Mouse (Mus musculus) midbrain, embryonic 11.5 days (tissue): ENCODE data around the gene Acsm5. TPM values are rescaled to one million over a fixed set of nuclear protein-coding genes. Genes with fewer than 3 reads are reported as not detected.
A peak's percentile ranks its signal among the peaks of the same experiment; 100 is the strongest.

Experiments used
- ATAC-seq: fragments of 200-750 bp; cut with Nextera tagmentation; 2 replicates; pipeline ENCODE4 v1.8.0; 2017; ENCODE audit warnings: moderate TSS enrichment, moderate library complexity; ENCODE audit not compliant: low FRiP score
- DNase-seq: peaks from one replicate; pipeline ENCODE4 v3.0.0; 2015; ENCODE audit warnings: low spot score; ENCODE audit errors: missing footprints
- H3K27ac ChIP-seq: fragments of 300-500 bp; sonication (generic); 2 replicates; pipeline ENCODE4 v1.5.1; 2014; ENCODE audit warnings: low read depth, low read length
- H3K27me3 ChIP-seq: fragments of 300-500 bp; sonication (generic); 2 replicates; pipeline ENCODE4 v1.6.1; 2014; ENCODE audit warnings: mild to moderate bottlenecking, low read length, moderate library complexity, mixed read lengths; ENCODE audit not compliant: control insufficient read depth, insufficient read depth
- H3K36me3 ChIP-seq: fragments of 300-500 bp; sonication (generic); 2 replicates; pipeline ENCODE4 v1.6.1; 2014; ENCODE audit warnings: mild to moderate bottlenecking, low read length, moderate library complexity, mixed read lengths; ENCODE audit not compliant: control insufficient read depth, insufficient read depth
- H3K4me1 ChIP-seq: fragments of 300-500 bp; sonication (generic); 2 replicates; pipeline ENCODE4 v1.6.1; 2014; ENCODE audit warnings: low read length; ENCODE audit not compliant: control insufficient read depth, insufficient read depth
- H3K4me2 ChIP-seq: fragments of 300-500 bp; sonication (generic); 2 replicates; pipeline ENCODE4 v1.6.1; 2014; ENCODE audit warnings: mild to moderate bottlenecking, moderate library complexity
- H3K4me3 ChIP-seq: fragments of 300-500 bp; sonication (generic); 2 replicates; pipeline ENCODE4 v1.5.1; 2014; ENCODE audit warnings: low read depth, low read length
- H3K9ac ChIP-seq: fragments of 300-500 bp; sonication (generic); 2 replicates; pipeline ENCODE4 v1.6.1; 2014; ENCODE audit warnings: low read length
- H3K9me3 ChIP-seq: fragments of 300-500 bp; sonication (generic); 2 replicates; pipeline ENCODE4 v1.6.1; 2016; ENCODE audit warnings: low read length; ENCODE audit not compliant: control insufficient read depth
- WGBS: fragments of 180-500 bp; shearing (Covaris S2); extraction: QIAGEN DNeasy Blood & Tissue Kit; methylation state at CpG from one replicate; pipeline ENCODE4 v1.1.7; 2014; 5-methylcytosine and 5-hydroxymethylcytosine counted together
- polyA plus RNA-seq: library from polyadenylated mRNA; unstranded; fragments of >200 nt; fragmentation: Nextera tagmentation; extraction: Ambion mirVana; gene quantifications from 2 replicates; pipeline ENCODE4 v1.2.1, GENCODE M21; 2014

The Acsm5 gene
- polyA plus RNA-seq, 1 experiment from 2014 or later = not detected

- 66% methylated on average over 10 of the region's 10 CpGs for WGBS
- no peaks in the 10 kb centered on the region for H3K9me3 ChIP-seq
- DNase-seq (peak; percentile 95), ATAC-seq (peak; percentile 58; the same call in 1 of the 2 replicates)
- no peaks in the 10 kb centered on the region for H3K4me1 ChIP-seq
- H3K27me3 ChIP-seq = no peaks in the 10 kb centered on the region
- H3K36me3 ChIP-seq = no peaks in the 10 kb centered on the region
- H3K4me3 ChIP-seq = no peak overlapping the region
- H3K27ac ChIP-seq = no peak overlapping the region
- H3K9ac ChIP-seq = no peak overlapping the region
- H3K4me2 ChIP-seq = no peak overlapping the region
These were observed 3.6 kb upstream of the Acsm5 start for GRCm38 (mm10) chr7:119515492-119516271.

GRCm38 (mm10) chr7:119516272-119516558 is 3.0 kb upstream of the Acsm5 start:
- ATAC-seq (no peak), DNase-seq (no peak)
- Histone ChIP-seq H3K27me3 (no peaks in the 10 kb centered on the region), H3K9ac (no peak overlapping the region), H3K4me3 (no peak overlapping the region), H3K4me1 (no peaks in the 10 kb centered on the region), H3K9me3 (no peaks in the 10 kb centered on the region), H3K4me2 (no peak overlapping the region), H3K27ac (no peak overlapping the region), H3K36me3 (no peaks in the 10 kb centered on the region)
- WGBS = 85% methylated on average over 7 of the region's 7 CpGs

GRCm38 (mm10) chr7:119519654-119520053 is 391 bp downstream of the Acsm5 start:
- no peak overlapping the region for H3K27ac ChIP-seq
- H3K27me3 ChIP-seq = no peaks in the 10 kb centered on the region
- H3K9me3 ChIP-seq = no peaks in the 10 kb centered on the region
- no peak overlapping the region for H3K4me3 ChIP-seq
- no peak overlapping the region for H3K4me2 ChIP-seq
- H3K4me1 ChIP-seq = no peaks in the 10 kb centered on the region
- WGBS = 49% methylated on average over 5 of the region's 5 CpGs
- DNase-seq (peak; percentile 95), ATAC-seq (peak; percentile 46; the same call in 1 of the 2 replicates)
- H3K36me3 ChIP-seq = no peaks in the 10 kb centered on the region
- no peak overlapping the region for H3K9ac ChIP-seq

- WGBS = 76% methylated on average over 3 of the region's 3 CpGs
- Histone ChIP-seq H3K27me3 (no peaks in the 10 kb centered on the region), H3K36me3 (no peaks in the 10 kb centered on the region), H3K9ac (no peak overlapping the region), H3K4me2 (no peak overlapping the region), H3K4me3 (no peak overlapping the region), H3K4me1 (no peaks in the 10 kb centered on the region), H3K27ac (no peak overlapping the region), H3K9me3 (no peaks in the 10 kb centered on the region)
- DNase-seq = no peak
- no peak for ATAC-seq
These were observed 2.6 kb downstream of the Acsm5 start for GRCm38 (mm10) chr7:119521816-119522215.

GRCm38 (mm10) chr7:119522385-119522784 is 3.1 kb downstream of the Acsm5 start:
- DNase-seq (no peak), ATAC-seq (no peak)
- H3K9me3 ChIP-seq = no peaks in the 10 kb centered on the region
- H3K36me3 ChIP-seq = no peaks in the 10 kb centered on the region
- H3K9ac ChIP-seq = no peak overlapping the region
- H3K4me1 ChIP-seq = no peaks in the 10 kb centered on the region
- H3K4me2 ChIP-seq = no peak overlapping the region
- H3K27me3 ChIP-seq = no peaks in the 10 kb centered on the region
- 89% methylated on average over 1 of the region's 1 CpGs for WGBS
- no peak overlapping the region for H3K4me3 ChIP-seq
- H3K27ac ChIP-seq = no peak overlapping the region

- Histone ChIP-seq H3K27me3 (no peaks in the 10 kb centered on the region), H3K4me1 (no peaks in the 10 kb centered on the region), H3K27ac (no peak within 1 kb of the TSS), H3K4me2 (no peak within 1 kb of the TSS), H3K36me3 (no peaks in the 10 kb centered on the region), H3K9ac (no peak within 1 kb of the TSS), H3K4me3 (no peak within 1 kb of the TSS), H3K9me3 (no peaks in the 10 kb centered on the region)
- DNase-seq (no peak), ATAC-seq (no peak)
- WGBS = 76% methylated on average over 4 of the region's 4 CpGs
These were observed 4.1 kb downstream of the Acsm5 start, which contains the start of gene Pdilt for GRCm38 (mm10) chr7:119523389-119523788. TSS of gene Pdilt (minus strand) at chr7:119523489.

GRCm38 (mm10) chr7:119525881-119526281 is 6.6 kb downstream of the Acsm5 start:
- no peaks in the 10 kb centered on the region for H3K27me3 ChIP-seq
- no peak for DNase-seq
- H3K9me3 ChIP-seq = no peaks in the 10 kb centered on the region
- no peak overlapping the region for H3K9ac ChIP-seq
- no peak overlapping the region for H3K27ac ChIP-seq
- no peaks in the 10 kb centered on the region for H3K36me3 ChIP-seq
- H3K4me3 ChIP-seq = no peak overlapping the region
- no peak overlapping the region for H3K4me2 ChIP-seq
- H3K4me1 ChIP-seq = no peaks in the 10 kb centered on the region
- WGBS = 56% methylated on average over 2 of the region's 2 CpGs
- no peak for ATAC-seq

GRCm38 (mm10) chr7:119526486-119526885 is 7.2 kb downstream of the Acsm5 start:
- WGBS = 72% methylated on average over 13 of the region's 13 CpGs

GRCm38 (mm10) chr7:119527135-119527534 is 7.9 kb downstream of the Acsm5 start:
- Histone ChIP-seq H3K36me3 (no peaks in the 10 kb centered on the region), H3K9me3 (no peaks in the 10 kb centered on the region), H3K27me3 (no peaks in the 10 kb centered on the region), H3K4me2 (no peak overlapping the region), H3K4me3 (no peak overlapping the region), H3K9ac (no peak overlapping the region), H3K4me1 (no peaks in the 10 kb centered on the region), H3K27ac (no peak overlapping the region)
- WGBS = 91% methylated on average over 1 of the region's 1 CpGs
- ATAC-seq (no peak), DNase-seq (no peak)

More at GRCm38 (mm10) chr7:119526486-119526885, 7.2 kb downstream of the Acsm5 start:
- no peaks in the 10 kb centered on the region for H3K27me3 ChIP-seq
- H3K9ac ChIP-seq = no peak overlapping the region
- ATAC-seq (no peak), DNase-seq (no peak)
- no peaks in the 10 kb centered on the region for H3K36me3 ChIP-seq
- H3K4me3 ChIP-seq = no peak overlapping the region
- H3K4me1 ChIP-seq = no peaks in the 10 kb centered on the region
- H3K9me3 ChIP-seq = no peaks in the 10 kb centered on the region
- H3K4me2 ChIP-seq = no peak overlapping the region
- no peak overlapping the region for H3K27ac ChIP-seq
